33 mouse cellular contexts compared by ENCODE assay signal in genomic region chr6:40900287-40900686, GRCm38 (mm10). TPM values are rescaled to one million over a fixed set of nuclear protein-coding genes. Genes with fewer than 3 reads are reported as not detected.
"Had no signal": no experiment of that assay in that cellular context is flagged by ENCODE, and none has a peak within 500 bp of the region (broad histone marks: within the 10 kb centered on the region; RNA-seq: fewer than 3 reads in every experiment).

Prss58 (minus strand) TSS chr6:40900387.

- DNase-seq: cerebellum, adult 8-10 months; cerebellum, adult 9-10 months; cerebellum, adult 9-11 months; cerebellum, postnatal 10 days; cerebellum, postnatal 14 days; cerebellum, postnatal 25 days; cerebellum, postnatal 36 days; embryo, embryonic 11 days; forebrain, postnatal 0 days; gastrocnemius, adult 2 months; gastrocnemius, postnatal 10 days; gastrocnemius, postnatal 14 days; gastrocnemius, postnatal 25 days; gastrocnemius, postnatal 36 days; heart, adult 11 months; heart, adult 18-20 months; heart, adult 2 months had no signal

- H3K4me3 ChIP-seq: embryonic facial prominence, embryonic 10.5 days; embryonic facial prominence, embryonic 12.5 days; embryonic facial prominence, embryonic 13.5 days; embryonic facial prominence, embryonic 15.5 days; erythroblast, embryonic 14.5 days; forebrain, embryonic 10.5 days; forebrain, embryonic 12.5 days; forebrain, embryonic 13.5 days; forebrain, embryonic 15.5 days; gastrocnemius, adult 2 months; heart, adult 2 months had no signal

- H3K27me3 ChIP-seq: embryonic facial prominence, embryonic 12.5 days; embryonic facial prominence, embryonic 13.5 days; embryonic facial prominence, embryonic 15.5 days; forebrain, embryonic 12.5 days; forebrain, embryonic 13.5 days; forebrain, embryonic 15.5 days had no signal

- H3K4me1 ChIP-seq: embryonic facial prominence, embryonic 10.5 days; embryonic facial prominence, embryonic 12.5 days; embryonic facial prominence, embryonic 13.5 days; embryonic facial prominence, embryonic 15.5 days; forebrain, embryonic 10.5 days; forebrain, embryonic 12.5 days; forebrain, embryonic 13.5 days; forebrain, embryonic 15.5 days had no signal

- H3K27ac ChIP-seq: embryonic facial prominence, embryonic 10.5 days; embryonic facial prominence, embryonic 12.5 days; embryonic facial prominence, embryonic 13.5 days; embryonic facial prominence, embryonic 15.5 days; forebrain, embryonic 10.5 days; forebrain, embryonic 12.5 days; forebrain, embryonic 13.5 days; forebrain, embryonic 15.5 days; gastrocnemius, adult 2 months; heart, adult 2 months had no signal

- H3K36me3 ChIP-seq: embryonic facial prominence, embryonic 10.5 days; embryonic facial prominence, embryonic 12.5 days; embryonic facial prominence, embryonic 13.5 days; embryonic facial prominence, embryonic 15.5 days; forebrain, embryonic 10.5 days; forebrain, embryonic 12.5 days; forebrain, embryonic 15.5 days had no signal

RNA-seq across cellular contexts. Expression of gene Prss58, which starts in this region (rescaled TPM):
- polyA plus RNA-seq: cortical plate, adult 2 months; embryonic facial prominence, embryonic 10.5 days; embryonic facial prominence, embryonic 11.5 days; embryonic facial prominence, embryonic 12.5 days; embryonic facial prominence, embryonic 13.5 days; embryonic facial prominence, embryonic 14.5 days; embryonic facial prominence, embryonic 15.5 days; erythroblast, embryonic 14.5 days; forebrain, embryonic 10.5 days; forebrain, embryonic 11.5 days; forebrain, embryonic 12.5 days; forebrain, embryonic 13.5 days; forebrain, embryonic 14.5 days; forebrain, embryonic 15.5 days; forebrain, embryonic 16.5 days; forebrain, postnatal 0 days; frontal cortex, adult 2 months; heart, adult 2 months had no signal
